Mouse (Mus musculus) left cerebral cortex, adult 2 months (tissue): ENCODE results near the gene Ddah1. TPM values are rescaled to one million over a fixed set of nuclear protein-coding genes. Genes with fewer than 3 reads are reported as not detected.
A peak's percentile ranks its signal among the peaks of the same experiment; 100 is the strongest.
"Not testable (repeated sequence)": the region's sequence is repeated elsewhere in the genome, so short reads cannot be mapped to it uniquely, and the experiment has no call there.

Source experiments
- DNase-seq, 2 experiments: peaks; one replicate each; pipeline ENCODE4 v3.0.0; 2021 to 2022; ENCODE audit warnings: low spot score in 2 of 2, mixed read lengths in 1 of 2; ENCODE audit errors: extremely low spot score in 1 of 2
- H3K27ac ChIP-seq: fragments of 200-600 bp; 2 replicates; pipeline ENCODE4 v1.8.1; 2022
- H3K4me3 ChIP-seq: fragments of 200-600 bp; 2 replicates; pipeline ENCODE4 v1.8.1; 2022
- CTCF ChIP-seq: fragments of 200-600 bp; IDR thresholded peaks from 2 replicates; pipeline ENCODE4 v1.8.1; 2022; ENCODE audit warnings: antibody characterized with exemption, mild to moderate bottlenecking, moderate library complexity
- intact Hi-C: fragments of 180-260 bp; cut with DNase I; formaldehyde crosslinking; loops from one replicate; pipeline ENCODE4 v1.15.1; 2025
- total RNA-seq, 2 experiments: library from RNA; stranded (reverse); gene quantifications; 2 replicates each; pipeline ENCODE4 v1.2.3; 2021

The Ddah1 gene
- total RNA-seq, 2 experiments from 2014 or later: 57.1 to 59.7 TPM

- TF ChIP-seq CTCF: no peak
- H3K4me3 ChIP-seq: no peak overlapping the region
- intact Hi-C loops: loop anchor here (5.0 to 10.0 kb wide), 3 partner anchors 259 to 772 kb away; partner anchors contain the start of gene Ccn1
- H3K27ac ChIP-seq: no peak overlapping the region
- no peak for DNase-seq
Observed at GRCm38 (mm10) chr3:145906582-145906981, 148.1 kb downstream of the Ddah1 start.

GRCm38 (mm10) chr3:145912512-145912911, 154.0 kb downstream of the Ddah1 start:
- Histone ChIP-seq H3K27ac (no peak overlapping the region), H3K4me3 (no peak overlapping the region)
- no peak for TF ChIP-seq CTCF
- intact Hi-C loops: no loop called here
- no peak for DNase-seq

- Histone ChIP-seq H3K4me3 (no peak overlapping the region), H3K27ac (no peak overlapping the region)
- no peak for TF ChIP-seq CTCF
- intact Hi-C loops: no loop called here
- no peak for DNase-seq
Observed at GRCm38 (mm10) chr3:145913263-145913662, 154.8 kb downstream of the Ddah1 start.

DNA sequence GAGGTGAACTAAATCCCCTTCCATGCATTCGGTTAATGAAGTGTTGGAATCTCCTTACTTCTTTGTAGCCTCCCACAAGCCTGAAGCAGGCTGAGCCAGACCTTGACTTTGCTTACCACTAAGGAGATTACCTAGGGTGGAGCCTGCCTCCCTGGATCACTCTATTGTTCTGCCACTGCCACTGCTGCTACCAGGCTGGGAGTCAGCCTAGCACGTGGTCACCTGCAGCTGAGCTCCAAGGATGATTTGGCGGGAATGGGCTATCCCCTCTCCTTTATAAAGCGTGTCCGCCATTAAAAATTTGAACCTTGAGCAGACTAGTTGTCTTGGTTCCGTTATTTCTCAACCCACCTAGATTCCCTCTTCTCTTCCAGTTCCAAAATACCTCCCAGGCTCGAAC, 155.5 kb downstream of the Ddah1 start:
- intact Hi-C loops: not testable (repeated sequence)

DNA sequence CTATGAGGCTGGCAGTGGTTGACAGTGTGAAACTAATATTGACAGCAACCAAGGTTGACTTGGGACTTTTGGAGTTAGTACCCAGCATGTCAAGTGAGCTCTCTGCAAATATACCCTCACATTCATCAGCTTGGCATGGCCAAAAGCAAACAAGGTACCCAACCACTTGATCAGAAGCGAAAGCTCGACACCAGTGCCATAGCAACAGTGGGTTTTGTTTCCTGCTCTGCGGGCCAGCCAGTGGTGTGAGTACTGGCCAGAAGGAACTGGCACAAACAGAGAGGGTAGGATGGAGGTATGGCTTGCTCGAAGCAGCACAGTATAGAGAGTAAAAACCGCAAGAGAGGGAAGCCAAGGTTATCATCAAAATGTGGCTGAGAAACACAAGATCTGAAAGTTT, 157.9 kb downstream of the Ddah1 start:
- DNase-seq: no peak
- intact Hi-C loops: no loop called here
- no peak overlapping the region for H3K4me3 ChIP-seq
- TF ChIP-seq CTCF: no peak
- H3K27ac ChIP-seq: no peak overlapping the region

More for the DNA sequence above, 155.5 kb downstream of the Ddah1 start:
- not testable (repeated sequence) for H3K4me3 ChIP-seq, H3K27ac ChIP-seq, DNase-seq

DNA sequence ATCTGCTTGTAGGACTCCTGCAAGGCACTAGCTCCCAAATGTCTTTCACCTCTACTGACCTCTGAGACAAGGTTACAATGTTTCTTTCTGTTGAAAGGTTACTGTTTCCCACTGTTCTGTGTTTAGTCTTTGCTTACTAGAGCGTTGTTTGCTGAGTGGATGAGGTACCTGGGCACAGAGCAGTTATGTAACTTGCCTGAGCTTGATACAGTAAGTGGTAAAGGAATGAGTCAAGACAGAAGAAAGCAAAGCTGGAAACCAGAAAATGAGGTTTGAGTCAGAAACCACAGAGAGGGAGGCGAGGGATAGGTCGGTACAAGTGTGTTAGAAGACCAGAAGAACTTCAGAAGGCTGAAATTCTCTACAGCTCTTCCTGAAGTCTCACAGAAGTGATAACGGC, 158.4 kb downstream of the Ddah1 start:
- intact Hi-C loops: no loop called here
- Histone ChIP-seq H3K4me3 (no peak overlapping the region), H3K27ac (no peak overlapping the region)
- no peak for DNase-seq
- TF ChIP-seq CTCF: no peak

DNA sequence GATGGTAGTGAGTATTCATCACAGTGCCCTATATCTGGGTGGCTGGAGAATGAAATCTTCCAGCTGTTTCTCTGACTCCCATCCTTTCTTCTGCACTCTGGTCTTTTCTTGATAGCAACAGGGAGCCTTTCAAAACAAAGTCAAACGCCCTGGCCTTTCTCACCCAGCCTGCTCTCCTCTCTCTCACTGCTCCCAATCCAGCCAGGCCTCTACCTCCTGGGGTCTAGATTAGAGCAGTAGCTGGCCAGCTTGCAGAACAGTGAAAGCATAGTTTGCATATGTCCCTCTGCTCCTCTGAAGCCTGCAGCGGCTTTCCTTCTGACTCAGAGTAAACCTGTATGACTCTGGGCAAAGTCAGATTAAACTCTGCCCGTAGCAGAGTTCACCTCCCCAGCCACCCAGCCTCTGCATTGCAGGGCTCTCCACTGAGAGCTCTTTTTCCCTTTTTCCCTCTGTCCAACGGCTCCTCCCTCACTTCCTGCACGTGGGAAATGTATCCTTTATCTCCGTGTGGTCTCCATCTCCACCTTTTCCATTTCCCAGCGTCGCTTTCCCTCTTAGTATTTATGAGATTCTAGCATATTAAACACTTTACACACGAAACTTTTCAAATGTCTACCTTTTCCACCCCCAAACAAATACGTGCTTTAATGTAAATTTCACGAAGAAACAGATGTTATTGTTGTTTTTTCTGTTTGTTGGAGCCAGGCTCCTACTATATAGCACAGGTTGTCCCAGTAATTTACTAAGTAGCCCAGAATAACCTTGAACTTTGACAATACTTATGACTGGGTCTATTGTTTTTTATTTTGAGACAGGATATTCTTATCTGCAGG, 163.8 kb downstream of the Ddah1 start, which contains the start of gene Bcl10:
Gene Bcl10 (plus strand): TSS at position 786 of the 836 bp plus-strand sequence.
- peak within 1 kb of the TSS; percentile 85 for H3K27ac ChIP-seq
- no peak for DNase-seq
- TF ChIP-seq CTCF: no peak
- intact Hi-C loops: no loop called here
- peak within 1 kb of the TSS; percentile 50 for H3K4me3 ChIP-seq

GRCm38 (mm10) chr3:145922971-145923370, 164.5 kb downstream of the Ddah1 start:
- Histone ChIP-seq H3K4me3 (no peak overlapping the region), H3K27ac (no peak overlapping the region)
- DNase-seq: no peak
- TF ChIP-seq CTCF: no peak
- intact Hi-C loops: no loop called here

DNA sequence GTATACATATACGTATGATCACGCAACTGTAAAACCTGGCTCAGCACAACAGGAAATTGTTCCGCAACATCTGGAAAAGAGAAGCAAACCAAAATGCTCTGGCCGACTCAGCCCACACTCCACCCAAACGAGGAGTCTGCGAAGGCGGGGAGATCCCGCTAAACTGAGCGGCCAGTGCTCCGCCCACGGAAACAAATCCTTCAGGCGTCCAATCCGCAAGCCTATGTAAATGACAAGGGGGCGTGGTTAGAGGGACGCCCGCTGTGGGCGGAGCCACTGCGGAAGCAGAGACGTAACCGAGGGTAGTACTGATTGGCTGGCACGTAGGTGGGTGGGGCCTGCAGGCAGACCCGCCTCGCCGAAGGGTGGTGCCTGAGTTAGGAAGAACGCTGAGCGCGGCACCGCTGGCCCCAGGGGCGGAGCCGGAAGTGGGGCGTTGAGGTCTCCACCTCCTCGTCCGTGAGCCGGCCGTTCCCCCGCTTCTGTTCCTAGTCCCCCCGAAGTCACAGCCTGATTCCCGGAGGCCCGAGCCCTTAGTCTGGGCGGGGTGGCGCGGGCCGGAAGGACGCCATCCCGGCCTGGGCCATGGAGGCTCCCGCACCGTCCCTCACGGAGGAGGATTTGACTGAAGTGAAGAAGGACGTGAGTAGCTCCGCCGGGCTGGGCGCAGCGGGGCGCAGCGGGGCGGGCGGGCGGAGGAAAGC, 165.6 kb downstream of the Ddah1 start:
- peak; percentile 97 to 99 for DNase-seq
- intact Hi-C loops: no loop called here
- TF ChIP-seq CTCF: no peak
- Histone ChIP-seq H3K4me3 (peak overlapping the region; percentile 86), H3K27ac (peak overlapping the region; percentile 94)

DNA sequence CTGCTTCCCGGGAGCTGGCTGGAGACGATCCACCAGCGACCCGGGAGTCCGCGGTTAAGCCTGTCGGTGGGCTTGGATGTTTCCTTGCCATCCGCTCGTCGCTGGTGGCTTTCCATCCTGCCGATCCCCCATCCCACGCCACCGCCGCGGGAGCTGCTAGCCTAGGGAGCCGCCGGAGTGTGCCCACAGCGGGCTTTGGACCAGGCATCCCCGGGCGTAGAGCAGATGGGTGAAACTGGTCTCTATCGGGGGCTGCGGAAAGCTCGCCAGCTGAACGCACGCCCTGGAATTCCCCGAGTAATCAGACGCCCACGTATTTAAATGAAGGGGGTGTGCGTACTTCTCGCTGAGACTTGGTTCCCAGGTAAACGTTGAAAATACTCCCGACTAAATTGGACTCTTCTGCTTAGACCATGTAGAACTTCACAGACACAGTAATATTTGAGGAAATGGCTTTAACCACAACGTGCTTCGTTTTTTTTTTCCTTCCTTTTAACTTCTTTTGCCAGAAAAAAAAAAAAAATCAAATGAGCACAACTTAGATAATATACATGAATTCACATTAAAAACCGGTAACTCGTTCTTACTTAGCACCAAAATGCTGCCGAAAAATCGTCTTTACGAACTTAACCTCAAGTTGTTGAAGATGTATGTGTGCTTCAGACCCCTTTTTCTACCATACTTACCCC, 166.3 kb downstream of the Ddah1 start:
- H3K4me3 ChIP-seq: peak overlapping the region; percentile 86
- intact Hi-C loops: no loop called here

DNA sequence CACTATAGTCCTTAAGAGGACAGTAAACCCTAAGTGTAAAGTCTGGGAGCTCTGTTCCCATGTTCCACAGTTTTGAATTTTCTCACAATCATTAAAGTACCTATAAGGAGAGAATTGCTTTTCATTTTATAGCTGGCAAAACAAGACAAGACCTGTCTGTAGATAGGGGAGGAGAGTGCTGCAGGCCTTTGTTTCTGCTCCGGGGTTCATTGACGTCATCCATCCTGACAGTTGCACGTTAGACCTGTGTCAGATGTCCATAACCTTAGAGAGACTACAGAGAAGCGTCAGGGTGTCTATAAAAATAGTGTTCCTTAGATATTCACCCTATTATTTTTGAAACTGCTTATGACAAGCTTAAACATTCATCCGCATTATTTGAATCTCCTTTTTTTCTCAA, 167.0 kb downstream of the Ddah1 start:
- TF ChIP-seq CTCF: no peak
- DNase-seq: no peak
- no peak overlapping the region for H3K27ac ChIP-seq
- intact Hi-C loops: no loop called here
- H3K4me3 ChIP-seq: peak overlapping the region; percentile 86

More for the DNA sequence above, 166.3 kb downstream of the Ddah1 start:
- H3K27ac ChIP-seq: peak overlapping the region; percentile 94
- TF ChIP-seq CTCF: no peak
- peak; percentile 49 to 50 for DNase-seq
